Mouse (Mus musculus): ENCODE results near the gene Rrnad1. TPM values are rescaled to one million over a fixed set of nuclear protein-coding genes. Genes with fewer than 3 reads are reported as not detected.
"Not testable (repeated sequence)": the region's sequence is repeated elsewhere in the genome, so short reads cannot be mapped to it uniquely, and the experiment has no call there.

Gene Rrnad1
- total RNA-seq, 4 experiments from 2014 or later = 17.4 to 23.4 (median 20.6) TPM

- no peak for DNase-seq (ENCODE audit: low spot score in 2 of 2)
Observed at GRCm38 (mm10) chr3:87918551-87918950, 12.0 kb downstream of the Rrnad1 start.

- DNase-seq (ENCODE audit: low spot score in 2 of 2) = no peak
Observed at GRCm38 (mm10) chr3:87916990-87917389, 13.5 kb downstream of the Rrnad1 start.

- DNase-seq (ENCODE audit: low spot score in 2 of 2) = no peak
Observed at GRCm38 (mm10) chr3:87913891-87914290, 16.6 kb downstream of the Rrnad1 start.

- no peak for DNase-seq (ENCODE audit: low spot score in 2 of 2)
Observed at GRCm38 (mm10) chr3:87913491-87913890, 17.0 kb downstream of the Rrnad1 start.

- DNase-seq (ENCODE audit: low spot score in 2 of 2) = peak in 1 of 2 experiments; percentile 67
Observed at GRCm38 (mm10) chr3:87910573-87911141, 19.9 kb downstream of the Rrnad1 start.

- DNase-seq (ENCODE audit: low spot score in 2 of 2) = no peak
Observed at GRCm38 (mm10) chr3:87909874-87910273, 20.6 kb downstream of the Rrnad1 start.

GRCm38 (mm10) chr3:87909381-87909780, 21.1 kb downstream of the Rrnad1 start:
- no peak for DNase-seq (ENCODE audit: low spot score in 2 of 2)

- no peak for DNase-seq (ENCODE audit: low spot score in 2 of 2)
Observed at GRCm38 (mm10) chr3:87907906-87908305, 22.6 kb downstream of the Rrnad1 start.

- no peak for DNase-seq (ENCODE audit: low spot score in 2 of 2)
Observed at GRCm38 (mm10) chr3:87906981-87907857, 23.3 kb downstream of the Rrnad1 start.

GRCm38 (mm10) chr3:87906601-87906980, 23.9 kb downstream of the Rrnad1 start:
- DNase-seq (ENCODE audit: low spot score in 2 of 2) = peak in 1 of 2 experiments; percentile 51

- DNase-seq (ENCODE audit: low spot score in 2 of 2) = peak; percentile 83 to 95
Observed at GRCm38 (mm10) chr3:87905880-87906485, 24.5 kb downstream of the Rrnad1 start, which contains the start of gene Hdgf. TSS of gene Hdgf (plus strand) at chr3:87906321.

GRCm38 (mm10) chr3:87903821-87904220, 26.7 kb downstream of the Rrnad1 start:
- DNase-seq (ENCODE audit: low spot score in 2 of 2) = no peak

GRCm38 (mm10) chr3:87901959-87902358, 28.6 kb downstream of the Rrnad1 start:
- DNase-seq (ENCODE audit: low spot score in 2 of 2) = not testable (repeated sequence)

- DNase-seq (ENCODE audit: low spot score in 2 of 2) = no peak
Observed at GRCm38 (mm10) chr3:87901036-87901624, 29.4 kb downstream of the Rrnad1 start.

- DNase-seq (ENCODE audit: low spot score in 2 of 2) = no peak
Observed at GRCm38 (mm10) chr3:87899776-87900175, 30.7 kb downstream of the Rrnad1 start.

- DNase-seq (ENCODE audit: low spot score in 2 of 2) = no peak
Observed at GRCm38 (mm10) chr3:87899266-87899665, 31.3 kb downstream of the Rrnad1 start.

- no peak for DNase-seq (ENCODE audit: low spot score in 2 of 2)
Observed at GRCm38 (mm10) chr3:87893367-87893905, 37.1 kb downstream of the Rrnad1 start.

GRCm38 (mm10) chr3:87891481-87891880, 39.0 kb downstream of the Rrnad1 start:
- no peak for DNase-seq (ENCODE audit: low spot score in 2 of 2)

- DNase-seq (ENCODE audit: low spot score in 2 of 2) = not testable (repeated sequence)
Observed at GRCm38 (mm10) chr3:87887400-87887799, 43.1 kb downstream of the Rrnad1 start.

- no peak for DNase-seq (ENCODE audit: low spot score in 2 of 2)
Observed at GRCm38 (mm10) chr3:87886416-87886815, 44.1 kb downstream of the Rrnad1 start.

GRCm38 (mm10) chr3:87886004-87886365, 44.5 kb downstream of the Rrnad1 start:
- no peak for DNase-seq (ENCODE audit: low spot score in 2 of 2)

All from left cerebral cortex, adult 8-10 months (tissue).